Mouse (Mus musculus): ENCODE measurements around the gene Sco2. TPM values are rescaled to one million over a fixed set of nuclear protein-coding genes. Genes with fewer than 3 reads are reported as not detected.

Gene Sco2
- total RNA-seq (2023), result 18.3 TPM

DNA sequence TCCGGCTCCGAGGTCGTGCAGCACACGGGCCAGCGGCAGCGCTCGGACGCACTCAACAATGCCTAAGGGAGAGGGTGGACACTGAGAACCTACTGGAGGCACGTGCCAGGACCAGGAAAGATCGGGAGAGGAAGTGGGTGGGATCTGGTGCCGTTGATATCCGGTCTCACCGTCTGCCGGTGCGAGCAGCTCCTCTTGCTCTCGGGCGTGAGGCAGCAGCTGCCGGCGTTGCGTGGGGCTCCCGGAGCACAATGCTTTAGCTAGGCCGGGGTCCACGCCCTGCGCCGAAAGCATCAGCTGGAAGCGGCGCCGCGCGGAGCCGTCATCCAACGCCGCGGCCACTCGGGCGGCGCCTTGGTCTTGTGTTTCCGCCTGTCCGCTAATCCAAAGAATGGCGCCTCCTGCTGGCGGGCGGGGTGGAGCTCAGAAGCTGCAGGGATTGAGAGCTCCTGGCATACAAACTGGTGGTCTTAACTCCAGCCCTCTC lies at the start of gene Sco2:
Gene Sco2, minus strand, starts transcription at position 85 of the 487 bp plus-strand sequence.

DNA sequence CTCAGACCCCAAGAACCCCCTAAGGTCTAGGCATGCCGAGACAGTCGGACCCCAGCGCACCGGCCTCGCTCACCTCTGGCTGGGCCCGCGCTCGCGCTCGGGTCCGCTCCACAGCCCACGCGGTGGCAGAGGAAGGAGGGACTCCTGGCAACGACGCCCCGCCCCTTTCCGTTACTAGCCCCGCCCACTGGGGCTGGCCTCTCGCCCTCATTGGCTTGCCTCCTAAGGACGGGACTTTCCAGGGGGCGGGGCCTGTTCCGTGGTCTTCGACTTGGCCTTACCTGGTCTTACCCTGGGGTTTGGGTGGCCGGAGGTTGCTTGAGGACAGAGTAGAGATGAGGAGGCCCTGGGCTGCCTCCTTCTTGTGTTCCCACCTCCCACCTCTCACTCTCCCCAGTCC lies 36.5 kb upstream of the Sco2 start, which contains the start of gene Syce3:
Gene Syce3, minus strand, starts transcription at position 386 of the 400 bp plus-strand sequence.

DNA sequence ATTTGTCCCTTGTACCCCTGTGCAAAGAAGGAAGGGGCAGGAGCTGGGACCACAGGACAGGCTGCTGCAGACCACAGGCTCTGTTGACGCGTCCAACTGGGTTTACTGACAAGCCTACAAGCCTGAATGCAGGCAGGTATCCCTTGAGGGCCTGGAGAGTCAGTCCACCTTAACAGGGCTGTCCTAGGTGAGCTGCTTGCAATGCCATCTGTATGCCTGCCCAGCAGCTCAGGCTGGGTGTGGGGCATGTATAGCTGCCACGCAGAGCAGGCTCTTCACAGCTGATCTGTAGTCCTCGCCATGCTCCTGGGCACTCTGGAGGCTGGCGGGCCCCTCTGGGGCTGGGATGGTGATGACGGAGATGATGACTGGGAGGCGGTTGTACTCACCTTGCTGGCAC lies 11.0 kb upstream of the Sco2 start, which contains the start of gene Klhdc7b:
Gene Klhdc7b, plus strand, starts transcription at position 301 of the 400 bp plus-strand sequence.

DNA sequence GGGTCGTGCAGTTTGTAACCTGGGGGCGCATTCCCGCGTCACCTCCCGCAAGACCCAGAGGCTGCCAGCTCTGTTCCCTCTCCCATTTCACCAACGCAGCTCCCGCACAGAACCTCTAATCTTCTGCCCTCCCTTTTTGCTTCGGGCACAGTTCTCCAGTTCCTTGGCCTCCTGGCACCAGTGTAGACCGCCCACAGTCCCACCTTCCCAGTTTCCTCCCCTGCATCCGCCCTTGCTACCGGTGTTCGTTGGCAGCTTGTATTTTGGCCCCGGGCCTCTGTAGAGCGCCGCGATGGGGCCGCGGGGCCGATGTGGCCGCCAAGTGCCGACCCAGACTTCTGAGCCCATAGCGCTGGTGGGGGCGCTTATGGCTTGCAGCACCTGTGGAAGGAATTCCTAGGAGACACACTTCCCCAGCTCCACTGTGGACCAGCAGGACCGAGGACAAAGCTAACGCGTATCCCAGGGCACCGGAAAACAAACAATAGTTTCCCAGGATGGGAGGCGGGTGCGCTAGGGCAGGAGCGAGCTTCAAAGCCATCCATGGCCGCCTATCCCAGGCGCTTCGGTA lies 5.3 kb upstream of the Sco2 start, which contains the start of gene Odf3b:
Gene Odf3b, minus strand, starts transcription at position 452 of the 571 bp plus-strand sequence.

DNA sequence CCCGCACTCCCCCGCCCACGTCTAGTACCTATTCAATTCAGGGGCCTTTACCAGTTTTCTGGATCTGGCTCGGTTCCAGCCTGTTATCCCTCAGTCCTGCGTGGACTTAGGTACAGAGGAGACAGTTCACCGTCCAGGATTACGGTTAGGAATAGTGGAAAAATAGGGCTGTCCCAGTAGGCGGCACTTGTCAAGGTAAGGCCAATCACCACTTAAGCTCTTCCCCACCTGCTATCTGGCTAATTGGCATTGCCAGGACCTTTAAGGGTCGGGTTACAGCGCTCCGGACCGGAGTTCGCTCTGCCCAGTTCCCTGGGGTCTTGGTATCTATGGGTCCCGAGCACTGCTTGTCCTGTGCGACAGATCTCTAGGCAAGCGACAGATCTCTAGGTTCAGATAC lies 3.3 kb upstream of the Sco2 start, which contains the start of gene Tymp:
Gene Tymp, minus strand, starts transcription at position 83 of the 400 bp plus-strand sequence.

DNA sequence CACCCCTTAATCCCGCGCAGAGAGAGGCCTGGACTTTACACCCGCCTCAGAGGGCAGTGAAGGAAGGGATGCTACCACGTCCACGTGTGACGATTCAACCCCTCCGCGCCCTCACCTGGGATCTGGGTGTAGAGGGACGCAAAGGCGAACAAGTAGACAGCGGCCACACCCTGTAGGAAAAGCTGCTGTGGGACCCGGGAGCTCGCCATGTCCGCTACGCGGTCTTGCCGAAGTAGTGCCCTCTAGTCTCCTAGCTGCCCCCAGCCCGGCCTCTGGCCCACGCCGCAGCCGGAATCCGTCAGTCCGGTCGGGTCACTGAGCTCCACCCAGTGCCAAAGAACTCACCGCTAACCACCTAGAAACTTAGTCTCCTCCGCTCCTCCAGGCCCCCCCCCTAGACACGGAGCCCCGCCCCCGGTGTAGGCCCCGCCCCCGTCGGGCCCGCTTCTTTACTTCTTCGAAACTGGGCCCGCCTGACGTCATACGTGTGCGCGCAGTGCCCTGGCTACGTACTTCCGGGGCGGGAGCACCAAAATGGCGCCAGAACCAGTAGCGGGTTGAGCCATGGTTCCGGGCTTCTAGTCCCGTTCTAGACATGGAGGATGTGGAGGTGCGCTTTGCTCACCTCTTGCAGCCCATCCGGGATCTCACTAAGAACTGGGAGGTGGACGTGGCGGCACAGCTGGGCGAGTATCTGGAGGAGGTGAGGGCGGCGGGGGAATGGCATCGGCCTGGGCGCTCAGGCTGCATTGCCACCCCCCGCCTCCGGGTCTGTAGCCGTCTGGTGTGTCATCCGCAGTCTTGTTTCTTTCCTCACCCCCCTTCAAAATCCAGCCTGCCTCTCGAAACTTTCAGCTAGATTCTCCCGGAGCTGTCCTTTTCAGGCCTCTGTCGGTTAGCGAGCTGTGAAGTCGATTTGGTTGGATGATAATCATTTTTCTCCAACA lies 18.1 kb downstream of the Sco2 start, which contains the start of the genes Lmf2 and Ncaph2:
Gene Lmf2, minus strand, starts transcription at position 419 of the 947 bp plus-strand sequence.
Gene Ncaph2, plus strand, starts transcription at position 479 of the 947 bp plus-strand sequence.

DNA sequence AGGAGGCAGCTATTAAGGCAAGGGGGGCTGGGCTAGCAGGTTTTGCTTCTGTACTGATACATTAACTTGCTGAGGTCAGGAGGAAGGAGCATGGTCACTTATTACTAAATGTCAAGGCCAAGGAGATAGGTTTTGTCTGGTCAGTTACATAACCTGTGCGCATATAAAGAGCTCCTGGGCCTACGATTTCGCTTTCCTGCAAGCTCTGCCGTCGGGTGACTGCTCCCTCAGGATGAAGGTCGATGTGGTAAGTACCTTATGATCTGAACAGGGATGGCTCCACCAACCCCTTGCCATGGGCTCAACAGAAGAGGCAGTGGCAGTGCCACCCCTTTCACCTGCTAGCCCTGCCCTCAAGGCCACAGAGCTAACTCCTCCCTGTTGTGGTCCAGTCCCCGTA lies 39.4 kb downstream of the Sco2 start, which contains the start of gene Miox:
Gene Miox, plus strand, starts transcription at position 128 of the 400 bp plus-strand sequence.

DNA sequence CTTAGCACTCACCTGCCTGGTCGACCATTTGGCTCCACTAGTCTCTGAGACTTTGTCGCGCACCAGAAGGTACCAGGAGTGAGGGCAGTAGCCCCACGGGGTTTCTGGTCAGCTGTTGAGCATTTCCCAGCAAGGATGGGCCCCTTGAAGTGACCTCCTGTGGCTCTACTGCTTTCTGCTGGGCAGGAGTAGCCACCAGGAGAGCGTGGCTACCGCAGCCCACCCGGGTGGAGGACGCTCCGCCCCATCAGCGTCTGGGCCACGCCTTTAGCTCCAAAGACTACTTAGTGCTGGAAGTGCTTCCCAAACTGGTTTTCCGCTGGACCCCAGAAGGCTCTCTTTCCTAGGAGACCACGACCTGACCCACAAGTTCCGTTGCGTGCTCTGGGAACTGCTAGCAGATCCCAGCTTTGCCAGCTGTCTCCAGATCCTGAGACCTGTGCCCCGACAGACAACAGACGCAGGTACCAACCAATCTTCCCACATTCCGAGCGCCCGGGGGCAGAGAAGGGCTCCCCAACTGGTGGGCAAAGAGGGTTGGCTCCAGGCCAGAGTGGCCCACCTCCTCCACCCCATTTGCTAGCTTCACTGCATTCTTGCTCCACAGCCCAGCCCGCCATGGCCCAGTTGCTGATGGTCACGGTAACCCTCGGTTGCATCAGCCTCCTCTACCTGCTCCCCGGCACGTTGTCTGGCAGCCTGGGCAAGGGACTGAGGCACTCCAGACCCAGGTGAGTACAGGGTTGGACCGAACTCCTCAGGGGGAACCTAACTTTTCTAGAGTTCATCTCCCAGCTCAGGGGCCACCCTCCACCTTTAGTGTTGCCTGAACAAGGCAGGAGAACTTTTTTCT lies 50.8 kb downstream of the Sco2 start, which contains the start of gene Adm2:
Gene Adm2, plus strand, starts transcription at position 51 of the 853 bp plus-strand sequence.

Other genes starting within 250 kb of the Sco2 start
- 24.8 TPM for gene Hdac10, start 245.1 kb downstream of the Sco2 start, total RNA-seq (2023)
- gene Mapk12, start 233.1 kb downstream of the Sco2 start, total RNA-seq (2023), result 3.4 TPM
- gene Mapk11, start 224.2 kb downstream of the Sco2 start, total RNA-seq (2023), result 29.8 TPM
- gene Plxnb2, start 193.1 kb downstream of the Sco2 start, total RNA-seq (2023), result 2.9 TPM
- gene Dennd6b, start 177.3 kb downstream of the Sco2 start, total RNA-seq (2023), result 24.3 TPM
- gene Ppp6r2, start 162.3 kb downstream of the Sco2 start, total RNA-seq (2023), result 42.9 TPM
- 416 TPM for gene Sbf1, start 58.5 kb downstream of the Sco2 start, total RNA-seq (2023)
- not detected for gene Adm2, start 51.1 kb downstream of the Sco2 start, total RNA-seq (2023)
- not detected for gene Miox, start 39.4 kb downstream of the Sco2 start, total RNA-seq (2023)
- gene Lmf2, start 18.2 kb downstream of the Sco2 start, total RNA-seq (2023), result 52.1 TPM
- 133 TPM for gene Ncaph2, start 18.1 kb downstream of the Sco2 start, total RNA-seq (2023)
- gene Tymp, start 3.2 kb upstream of the Sco2 start, total RNA-seq (2023), result 0.50 TPM
- 1.7 TPM for gene Odf3b, start 5.4 kb upstream of the Sco2 start, total RNA-seq (2023)
- not detected for gene Klhdc7b, start 11.1 kb upstream of the Sco2 start, total RNA-seq (2023)
- not detected for gene Syce3, start 36.7 kb upstream of the Sco2 start, total RNA-seq (2023)
- gene Cpt1b, start 52.0 kb upstream of the Sco2 start, total RNA-seq (2023), result 2.2 TPM
- gene C730034F03Rik, start 55.7 kb upstream of the Sco2 start, total RNA-seq (2023), result 9.0 TPM
- gene Gm44502, start 55.9 kb upstream of the Sco2 start, total RNA-seq (2023), result 2.9 TPM
- gene Chkb, start 56.1 kb upstream of the Sco2 start, total RNA-seq (2023), result 194 TPM
- gene Mapk8ip2, start 80.1 kb upstream of the Sco2 start, total RNA-seq (2023), result not detected
- 13.7 TPM for gene Arsa, start 103.6 kb upstream of the Sco2 start, total RNA-seq (2023)
- gene Shank3, start 125.8 kb upstream of the Sco2 start, total RNA-seq (2023), result 1.0 TPM
- gene Acr, start 194.5 kb upstream of the Sco2 start, total RNA-seq (2023), result not detected
- gene Rabl2, start 218.1 kb upstream of the Sco2 start, total RNA-seq (2023), result 0.68 TPM

Measured in CD4-positive naive resting alpha-beta T cell, adult 57 days (primary cell).